24 mouse cellular contexts compared by ENCODE assay signal in the genomic region with DNA sequence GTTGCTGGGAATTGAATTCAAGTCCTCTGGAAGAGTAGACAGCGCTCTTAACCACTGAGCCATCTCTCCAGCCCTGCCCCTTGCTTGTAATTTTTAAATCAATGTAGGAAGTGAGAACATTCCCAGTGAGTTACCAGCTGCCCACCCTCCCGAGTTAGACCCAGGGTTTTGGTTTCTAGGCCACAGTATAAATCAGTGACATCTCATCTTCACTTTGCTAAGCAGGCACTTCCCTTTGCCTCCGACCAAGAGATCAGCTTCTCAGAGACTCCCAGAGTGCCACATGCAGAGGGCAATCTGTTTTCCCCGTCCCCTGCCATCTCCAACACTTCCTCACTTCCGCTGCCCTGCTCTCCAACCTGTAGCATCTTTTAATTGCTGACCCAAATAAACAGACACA.
"Had no signal": no experiment of that assay in that cellular context is flagged by ENCODE, and none has a peak within 500 bp of the region (broad histone marks: within the 10 kb centered on the region; RNA-seq: fewer than 3 reads in every experiment).

No protein-coding gene starts in this region.

- H3K4me3 ChIP-seq: heart, embryonic 10.5 days; heart, embryonic 12.5 days; hindbrain, embryonic 10.5 days; hindbrain, embryonic 12.5 days; intestine, embryonic 15.5 days; layer of hippocampus, adult 2 months; left cerebral cortex, adult 2 months; limb, embryonic 10.5 days; limb, embryonic 12.5 days; liver, embryonic 13.5 days; liver, embryonic 15.5 days had no signal

- H3K27ac ChIP-seq: heart, embryonic 10.5 days; hindbrain, embryonic 10.5 days; hindbrain, embryonic 12.5 days; hindbrain, embryonic 14.5 days; intestine, embryonic 15.5 days; layer of hippocampus, adult 2 months; left cerebral cortex, adult 2 months; limb, embryonic 10.5 days; limb, embryonic 12.5 days; liver, embryonic 13.5 days; liver, embryonic 15.5 days had no signal

- H3K9ac ChIP-seq: heart, embryonic 12.5 days; hindbrain, embryonic 12.5 days; hindbrain, embryonic 14.5 days; intestine, embryonic 15.5 days; limb, embryonic 12.5 days; liver, embryonic 13.5 days; liver, embryonic 15.5 days; liver, postnatal 0 days had no signal

- H3K4me1 ChIP-seq: hindbrain, embryonic 10.5 days; hindbrain, embryonic 12.5 days; limb, embryonic 10.5 days; limb, embryonic 12.5 days; liver, embryonic 13.5 days; liver, embryonic 15.5 days had no signal

- DNase-seq: gastrocnemius, postnatal 14 days; heart, adult 18-20 months; heart, postnatal 4 days; kidney, adult 18-20 months; kidney, adult 8-10 months; kidney, postnatal 25 days; liver; liver, embryonic 13.5 days; liver, postnatal 0 days had no signal

- H3K9me3 ChIP-seq: heart, embryonic 10.5 days; heart, embryonic 12.5 days; hindbrain, embryonic 10.5 days; hindbrain, embryonic 12.5 days; intestine, embryonic 15.5 days; limb, embryonic 10.5 days; limb, embryonic 12.5 days; liver, embryonic 13.5 days; liver, embryonic 15.5 days had no signal

- ATAC-seq: hindbrain, embryonic 16.5 days; inflammation-experienced regulatory T-cells, adult 6 months; intestine, embryonic 15.5 days; intestine, postnatal 0 days; liver, postnatal 0 days had no signal

- H3K4me2 ChIP-seq: heart, embryonic 12.5 days; hindbrain, embryonic 12.5 days; hindbrain, embryonic 14.5 days; intestine, embryonic 15.5 days; limb, embryonic 12.5 days; liver, embryonic 11.5 days; liver, embryonic 13.5 days; liver, embryonic 15.5 days had no signal
